Comparison of ENCODE assay signal across 12 mouse cellular contexts in the genomic region with DNA sequence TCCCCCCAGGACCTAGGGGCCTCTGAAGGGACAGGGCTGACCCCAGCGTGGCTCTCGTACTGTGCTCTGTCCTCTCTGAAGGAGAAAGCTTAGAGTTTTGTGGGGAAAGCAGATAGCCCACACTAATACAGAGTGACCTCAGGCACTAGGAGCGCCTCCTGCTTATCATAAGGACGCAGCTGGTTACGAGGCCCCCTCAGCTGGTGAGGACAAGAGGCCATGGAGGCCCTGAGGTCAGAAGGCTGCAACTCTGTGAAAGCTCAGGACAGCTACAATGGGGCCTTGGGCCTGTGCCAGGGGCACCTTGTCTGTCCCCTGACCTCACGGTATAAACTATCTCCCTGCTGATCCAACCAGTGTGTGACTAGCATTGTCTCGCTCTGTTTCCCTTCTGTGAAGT. TPM values are rescaled to one million over a fixed set of nuclear protein-coding genes. Genes with fewer than 3 reads are reported as not detected.
DNase-seq lines count a peak whose midpoint lies in the region; ATAC-seq and TF ChIP-seq lines count a peak whose summit lies in the region.
"Had no signal": no experiment of that assay in that cellular context is flagged by ENCODE, and none has a peak within 500 bp of the region (broad histone marks: within the 10 kb centered on the region; RNA-seq: fewer than 3 reads in every experiment).

No protein-coding gene starts in this region.

- peak overlapping the region; percentile 28 for H3K4me2 ChIP-seq in heart, embryonic 12.5 days

- H3K4me3 ChIP-seq in heart, embryonic 12.5 days = no peak overlapping the region
- peak overlapping the region; percentile 46; the same call in 1 of the 2 replicates for H3K4me3 ChIP-seq in G1E (ENCODE audit: low read depth, low read length)
- peak overlapping the region; percentile 51 for H3K4me3 ChIP-seq in erythroblast, embryonic 14.5 days (replicated peaks)
- no peak overlapping the region for H3K4me3 ChIP-seq in layer of hippocampus, adult 2 months
- H3K4me3 ChIP-seq: gastrocnemius, adult 2 months had no signal

- H3K27ac ChIP-seq in heart, embryonic 12.5 days (ENCODE audit: poor library complexity, severe bottlenecking) = peak overlapping the region; percentile 55
- no peak overlapping the region for H3K27ac ChIP-seq in layer of hippocampus, adult 2 months
- H3K27ac ChIP-seq: gastrocnemius, adult 2 months had no signal

- peaks cover 60% of the 10 kb centered on the region for H3K4me1 ChIP-seq in heart, embryonic 12.5 days (replicated peaks)
- H3K4me1 ChIP-seq in G1E (ENCODE audit: insufficient read depth, low read depth, low read length) = peaks cover 60% of the 10 kb centered on the region
- peaks cover 74% of the 10 kb centered on the region for H3K4me1 ChIP-seq in erythroblast, embryonic 14.5 days (ENCODE audit: control insufficient read depth)

- peaks cover 15% of the 10 kb centered on the region for H3K9me3 ChIP-seq in heart, embryonic 12.5 days (replicated peaks)
- H3K9me3 ChIP-seq in G1E (replicated peaks) = peaks cover 23% of the 10 kb centered on the region
- H3K9me3 ChIP-seq in erythroblast, embryonic 14.5 days (ENCODE audit: control insufficient read depth, low read length) = peaks cover 38% of the 10 kb centered on the region

- peaks cover 83% of the 10 kb centered on the region for H3K36me3 ChIP-seq in heart, embryonic 12.5 days
- H3K36me3 ChIP-seq in G1E (replicated peaks) = peaks cover 100% of the 10 kb centered on the region
- H3K36me3 ChIP-seq in erythroblast, embryonic 14.5 days (ENCODE audit: control insufficient read depth) = peaks cover 100% of the 10 kb centered on the region

- DNase-seq in heart, postnatal 4 days = no peak
- peak; percentile 58 for DNase-seq in G1E (ENCODE audit: low spot score)
- peak; percentile 53 to 73 for DNase-seq in kidney, postnatal 4 days
- no peak for DNase-seq in layer of hippocampus, adult 2 months (ENCODE audit: low spot score in 2 of 2)
- no peak for DNase-seq in layer of hippocampus, postnatal 36 days
- DNase-seq in adipocyte (ENCODE audit: low spot score) = no peak
- DNase-seq: cerebellum, postnatal 10 days; gastrocnemius, adult 2 months had no signal

- 16% methylated on average over 7 of the region's 7 CpGs for WGBS in heart, embryonic 12.5 days

- H3K27me3 ChIP-seq in heart, embryonic 12.5 days (replicated peaks) = peaks cover 9% of the 10 kb centered on the region; the same call in 1 of the 2 replicates
- peaks cover 4% of the 10 kb centered on the region; the same call in 1 of the 2 replicates for H3K27me3 ChIP-seq in G1E (ENCODE audit: insufficient read depth, low read length)
- H3K27me3 ChIP-seq in erythroblast, embryonic 14.5 days (ENCODE audit: control insufficient read depth) = no peaks in the 10 kb centered on the region; the same call in 1 of the 2 replicates

- no peak for TF ChIP-seq CTCF in G1E (IDR thresholded peaks at IDR 0.05; ENCODE audit: low read depth, low read length)
- no peak for TF ChIP-seq CTCF in layer of hippocampus, adult 2 months (conservative IDR thresholded peaks at IDR 0.05)

- no peak overlapping the region for H3K9ac ChIP-seq in heart, embryonic 12.5 days

- ATAC-seq in heart, embryonic 12.5 days (ENCODE audit: insufficient number of reproducible peaks, low FRiP score) = peak; percentile 84
- ATAC-seq in G1E (ENCODE audit: extremely low read depth, insufficient number of reproducible peaks, low FRiP score, poor library complexity, severe bottlenecking) = peak; percentile 73

RNA-seq across cellular contexts. Expression of a gene that starts 28.4 kb away (rescaled TPM):
- polyA plus RNA-seq in heart, embryonic 12.5 days (2016; fragmentation: Nextera tagmentation; extraction: Ambion mirVana) = 0.19 and 0.35 TPM in 2 replicates
- total RNA-seq in heart, postnatal 4 days (2021) = under 1 TPM; 0.52 to 0.95 TPM
- total RNA-seq in G1E (2014; fragmentation: Nextera tagmentation) (not detected in 2 replicates), G1E (2017) (0.05 TPM in 1 of 2 replicates, not detected in the other)
- polyA plus RNA-seq in G1E (2012) = not detected in 2 replicates
- polyA plus RNA-seq in erythroblast, embryonic 14.5 days (2012) = 0.03 TPM in 2 replicates
- total RNA-seq in layer of hippocampus, adult 2 months (2021) = 1 to 10 TPM in 1 of 2 experiments, under 1 TPM in 1; 0.95 to 1.2 TPM
- total RNA-seq in layer of hippocampus, postnatal 36 days (2021) = under 1 TPM; 0.72 to 0.76 TPM
- total RNA-seq: gastrocnemius, adult 2 months had no signal
- polyA plus RNA-seq: stomach, embryonic 16.5 days had no signal

RNA-seq across cellular contexts. Expression of a gene that starts 37.2 kb away (rescaled TPM):
- polyA plus RNA-seq in heart, embryonic 12.5 days (2016; fragmentation: Nextera tagmentation; extraction: Ambion mirVana) = 110 and 118 TPM in 2 replicates
- total RNA-seq in heart, postnatal 4 days (2021) = 10 to 100 TPM; 79.0 to 84.5 TPM
- total RNA-seq in G1E (2014; fragmentation: Nextera tagmentation) (97.6 and 164 TPM in 2 replicates), G1E (2017) (42.5 and 48.5 TPM in 2 replicates)
- 440 and 648 TPM in 2 replicates for polyA plus RNA-seq in G1E (2012)
- polyA plus RNA-seq in erythroblast, embryonic 14.5 days (2012) = 14.2 and 17.0 TPM in 2 replicates
- 100 to 1,000 TPM; 162 to 165 TPM for total RNA-seq in layer of hippocampus, adult 2 months (2021)
- total RNA-seq in layer of hippocampus, postnatal 36 days (2021) = 100 to 1,000 TPM; 156 to 167 TPM

RNA-seq across cellular contexts. Expression of a gene that starts 40.0 kb away (rescaled TPM):
- polyA plus RNA-seq in heart, embryonic 12.5 days (2016; fragmentation: Nextera tagmentation; extraction: Ambion mirVana) = 0.09 TPM in 1 of 2 replicates, not detected in the other
- under 1 TPM; 0.36 to 0.41 TPM for total RNA-seq in heart, postnatal 4 days (2021)
- total RNA-seq in G1E (2014; fragmentation: Nextera tagmentation) (1.6 and 2.4 TPM in 2 replicates), G1E (2017) (0.71 and 1.2 TPM in 2 replicates)
- 0.18 and 0.65 TPM in 2 replicates for polyA plus RNA-seq in G1E (2012)
- polyA plus RNA-seq in erythroblast, embryonic 14.5 days (2012) = 0.36 TPM in 1 of 2 replicates, not detected in the other
- total RNA-seq in layer of hippocampus, adult 2 months (2021) = under 1 TPM; 0.54 to 0.79 TPM
- total RNA-seq in layer of hippocampus, postnatal 36 days (2021) = under 1 TPM; 0.30 to 0.62 TPM
- total RNA-seq: gastrocnemius, adult 2 months had no signal
- polyA plus RNA-seq: lung, embryonic 16.5 days had no signal

RNA-seq across cellular contexts. Expression of a gene that starts 56.5 kb away (rescaled TPM):
- 8.7 and 11.1 TPM in 2 replicates for polyA plus RNA-seq in heart, embryonic 12.5 days (2016; fragmentation: Nextera tagmentation; extraction: Ambion mirVana)
- total RNA-seq in heart, postnatal 4 days (2021) = 1 to 10 TPM; 6.1 to 8.3 TPM
- total RNA-seq in G1E (2014; fragmentation: Nextera tagmentation) (9.0 and 16.7 TPM in 2 replicates), G1E (2017) (29.7 and 31.7 TPM in 2 replicates)
- 5.5 and 13.9 TPM in 2 replicates for polyA plus RNA-seq in G1E (2012)
- polyA plus RNA-seq in erythroblast, embryonic 14.5 days (2012) = 0.70 and 0.73 TPM in 2 replicates
- total RNA-seq in layer of hippocampus, adult 2 months (2021) = 10 to 100 TPM; 10.2 to 15.4 TPM
- total RNA-seq in layer of hippocampus, postnatal 36 days (2021) = 10 to 100 TPM; 11.5 to 15.3 TPM

Comparison
In these comparisons a context has a peak if more than half of its experiments do, and no peak if none do; other contexts are left out.
1. H3K4me3 ChIP-seq: peak in G1E (single experiment) and erythroblast, embryonic 14.5 days (single experiment); none in heart, embryonic 12.5 days (single experiment) and layer of hippocampus, adult 2 months (single experiment).
2. DNase-seq: peak in G1E (single experiment) and kidney, postnatal 4 days (2 of 2); none in heart, postnatal 4 days (single experiment), layer of hippocampus, adult 2 months (0 of 2), layer of hippocampus, postnatal 36 days (0 of 2) and adipocyte (single experiment).